Comparison of ENCODE assay signal across 20 mouse cellular contexts in genomic region chr7:83117065-83117464, GRCm38 (mm10).
DNase-seq lines count a peak whose midpoint lies in the region; ATAC-seq lines count a peak whose summit lies in the region.
"Had no signal": no experiment of that assay in that cellular context is flagged by ENCODE, and none has a peak within 500 bp of the region (broad histone marks: within the 10 kb centered on the region; RNA-seq: fewer than 3 reads in every experiment).

No protein-coding gene starts in this region.

- H3K27me3 ChIP-seq in kidney, embryonic 14.5 days (ENCODE audit: control insufficient read depth, insufficient read depth, low read length): no peaks in the 10 kb centered on the region
- H3K27me3 ChIP-seq: CH12.LX had no signal

- no peaks in the 10 kb centered on the region for H3K36me3 ChIP-seq in kidney, embryonic 14.5 days (ENCODE audit: control insufficient read depth, insufficient read depth, low read length)
- H3K36me3 ChIP-seq: G1E had no signal

- H3K9me3 ChIP-seq in kidney, embryonic 14.5 days (ENCODE audit: control insufficient read depth, low read length): no peaks in the 10 kb centered on the region
- H3K9me3 ChIP-seq: G1E had no signal

- H3K9ac ChIP-seq in kidney, embryonic 14.5 days (ENCODE audit: low read depth, low read length): no peak overlapping the region

- H3K4me1 ChIP-seq in kidney, embryonic 14.5 days (ENCODE audit: control insufficient read depth, insufficient read depth, low read length): no peaks in the 10 kb centered on the region

- 0 out of 2 replicates have a peak, but pooled peaks have one; percentile 36 for ATAC-seq in common myeloid progenitor, adult 5-6 weeks (replicated peaks; ENCODE audit: low read depth, poor library complexity, severe bottlenecking)
- ATAC-seq in granulocyte monocyte progenitor cell, adult 5-6 weeks (replicated peaks; ENCODE audit: poor library complexity, severe bottlenecking): peak; percentile 77
- ATAC-seq in megakaryocyte, adult 5-6 weeks (ENCODE audit: poor library complexity, severe bottlenecking): peak; percentile 88
- peak; percentile 79 for ATAC-seq in megakaryocyte progenitor cell, adult 5-6 weeks (replicated peaks; ENCODE audit: poor library complexity)
- ATAC-seq in kidney, embryonic 14.5 days (ENCODE audit: low FRiP score, low TSS enrichment): no peak
- ATAC-seq: Patski had no signal

- no peak for DNase-seq in layer of hippocampus, postnatal 36 days
- DNase-seq in thymus, postnatal 14 days: no peak
- no peak for DNase-seq in spleen, postnatal 14 days (ENCODE audit: low spot score in 2 of 2)
- DNase-seq: adrenal gland, adult 2 months; adrenal gland, adult 8-10 months; adrenal gland, postnatal 10 days; adrenal gland, postnatal 14 days; adrenal gland, postnatal 25 days; adrenal gland, postnatal 36 days; B cell, adult 2 months; cerebellum, adult 11 months; cerebellum, adult 11-12 months had no signal

- H3K4me2 ChIP-seq in kidney, embryonic 14.5 days (replicated peaks; ENCODE audit: low read depth, low read length): no peak overlapping the region

- 80% methylated on average over 3 of the region's 3 CpGs for WGBS in kidney, embryonic 14.5 days

- H3K4me3 ChIP-seq in kidney, embryonic 14.5 days (ENCODE audit: low read length): no peak overlapping the region

- no peak overlapping the region for H3K27ac ChIP-seq in kidney, embryonic 14.5 days (ENCODE audit: low read depth, low read length)
